Mouse (Mus musculus): ENCODE data around the gene Nkx2-9.

DNA sequence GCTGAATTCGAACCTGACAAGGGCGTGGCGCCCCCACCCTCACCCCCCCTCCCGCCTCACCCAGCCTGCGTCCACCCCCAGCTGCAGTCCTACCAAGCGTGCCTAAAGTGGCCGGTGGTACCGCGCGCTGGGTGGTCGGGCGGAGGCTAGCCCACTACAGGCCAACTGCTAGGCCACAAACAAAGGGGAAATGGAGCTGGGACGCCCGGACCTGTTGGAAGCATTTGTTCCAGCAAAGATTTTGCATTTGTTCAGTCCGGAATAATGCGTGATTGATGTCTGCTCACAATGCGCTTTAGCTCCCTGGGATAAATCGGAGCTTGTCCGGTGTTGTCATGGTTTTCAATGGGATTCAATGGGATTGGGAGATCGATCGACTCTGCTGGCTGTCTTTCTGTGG, 1.4 kb upstream of the Nkx2-9 start:
- TF ChIP-seq CTCF (IDR thresholded peaks at IDR 0.05; ENCODE audit: low read depth, low read length) (no peak), POLR2AphosphoS5 (IDR thresholded peaks at IDR 0.05; ENCODE audit: insufficient replicate concordance, low read depth, low read length) (no peak), GATA1 (IDR thresholded peaks at IDR 0.05; ENCODE audit: borderline replicate concordance, low read length) (no peak)

All from G1E (cell line).